Mouse (Mus musculus): ENCODE results near the gene Sntb2. TPM values are rescaled to one million over a fixed set of nuclear protein-coding genes. Genes with fewer than 3 reads are reported as not detected.
A peak's percentile ranks its signal among the peaks of the same experiment; 100 is the strongest.

The Sntb2 gene
- polyA plus RNA-seq, 1 experiment from 2014 or later = 18.4 TPM

DNA sequence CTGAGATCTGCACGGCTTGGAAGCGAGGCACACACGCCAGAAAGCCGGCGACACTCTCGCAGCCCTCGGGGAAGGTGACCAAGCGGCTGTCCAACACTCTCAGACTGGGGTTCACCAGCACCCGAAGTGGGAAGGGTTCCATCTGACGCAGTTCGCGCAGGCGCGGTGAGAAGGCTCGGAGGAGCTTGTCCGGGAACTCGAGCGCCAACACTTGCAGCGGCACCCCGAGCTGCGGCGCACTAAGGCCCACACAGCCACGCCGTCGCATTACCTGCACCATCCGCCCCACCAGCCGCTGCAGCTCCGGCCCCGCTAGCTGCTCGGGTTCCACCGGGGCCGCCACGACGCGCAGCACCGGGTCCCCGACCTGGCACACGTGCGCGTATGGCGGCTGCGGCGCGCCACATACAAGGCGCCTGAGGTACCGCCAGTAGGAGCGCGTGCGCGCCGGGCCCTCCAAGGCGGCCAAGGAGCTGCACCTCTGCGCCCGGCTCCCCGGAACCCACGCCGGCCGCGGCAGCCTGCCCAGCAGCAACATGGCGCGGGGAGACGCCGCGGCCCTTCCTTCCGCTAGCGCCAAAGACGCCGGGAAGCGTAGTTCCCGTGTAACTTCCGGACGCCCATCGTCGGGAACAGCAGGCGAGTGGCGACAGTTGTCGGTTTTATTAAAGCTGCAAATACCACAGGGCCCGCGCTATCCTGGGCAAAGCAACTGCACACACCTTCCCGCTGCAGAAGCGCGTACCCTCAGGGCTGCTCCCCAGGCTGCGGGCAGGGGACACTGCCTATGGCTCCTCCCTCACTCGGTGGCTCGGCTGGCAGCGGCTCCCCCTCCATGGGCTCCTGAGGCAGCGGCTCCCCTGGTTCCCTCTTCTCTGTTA lies 112.8 kb downstream of the Sntb2 start, which contains the start of gene Pdf:
Gene Pdf (minus strand): TSS at position 554 of the 881 bp plus-strand sequence.
- ATAC-seq (ENCODE audit: insufficient number of reproducible peaks, insufficient read depth, low FRiP score, low TSS enrichment) = peak; percentile 83
- H3K36me3 ChIP-seq = peaks cover 76% of the 10 kb centered on the region
- no peaks in the 10 kb centered on the region for H3K27me3 ChIP-seq
- H3K4me2 ChIP-seq (replicated peaks) = peak within 1 kb of the TSS; percentile 90
- under 1% methylated on average over 87 of the region's 87 CpGs for WGBS
- H3K9me3 ChIP-seq = no peaks in the 10 kb centered on the region
- peak within 1 kb of the TSS; percentile 94 for H3K27ac ChIP-seq
- H3K9ac ChIP-seq = peak within 1 kb of the TSS; percentile 77
- H3K4me1 ChIP-seq = peaks cover 8% of the 10 kb centered on the region
- H3K4me3 ChIP-seq = peak within 1 kb of the TSS; percentile 66

DNA sequence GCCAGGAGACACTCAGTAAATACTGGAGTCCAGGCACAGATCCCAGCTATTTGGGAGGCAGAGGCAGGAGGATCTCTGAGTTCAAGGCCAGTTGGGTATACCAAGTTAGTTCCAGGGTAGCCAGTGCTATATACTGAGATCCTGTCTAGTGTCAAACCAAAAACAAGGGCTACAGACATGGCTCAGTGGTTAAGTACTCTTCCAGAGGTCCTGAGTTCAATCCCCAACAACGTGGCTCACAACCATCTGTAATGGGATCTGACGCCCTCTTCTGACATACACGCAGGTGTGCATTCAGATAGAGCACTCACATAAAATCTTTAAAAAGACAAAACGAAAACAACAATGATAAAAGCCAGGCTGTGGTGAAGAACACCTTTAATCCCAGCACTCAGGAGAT lies 113.9 kb downstream of the Sntb2 start:
- no peak overlapping the region; the same call in 1 of the 2 replicates for H3K4me3 ChIP-seq
- no peak for ATAC-seq (ENCODE audit: insufficient number of reproducible peaks, insufficient read depth, low FRiP score, low TSS enrichment)
- 94% methylated on average over 4 of the region's 4 CpGs for WGBS
- H3K4me2 ChIP-seq (replicated peaks) = peak overlapping the region; percentile 90; the same call in 1 of the 2 replicates
- H3K27ac ChIP-seq = no peak overlapping the region
- no peaks in the 10 kb centered on the region for H3K27me3 ChIP-seq
- peaks cover 76% of the 10 kb centered on the region for H3K36me3 ChIP-seq
- no peak overlapping the region for H3K9ac ChIP-seq
- peaks cover 8% of the 10 kb centered on the region for H3K4me1 ChIP-seq
- no peaks in the 10 kb centered on the region for H3K9me3 ChIP-seq

DNA sequence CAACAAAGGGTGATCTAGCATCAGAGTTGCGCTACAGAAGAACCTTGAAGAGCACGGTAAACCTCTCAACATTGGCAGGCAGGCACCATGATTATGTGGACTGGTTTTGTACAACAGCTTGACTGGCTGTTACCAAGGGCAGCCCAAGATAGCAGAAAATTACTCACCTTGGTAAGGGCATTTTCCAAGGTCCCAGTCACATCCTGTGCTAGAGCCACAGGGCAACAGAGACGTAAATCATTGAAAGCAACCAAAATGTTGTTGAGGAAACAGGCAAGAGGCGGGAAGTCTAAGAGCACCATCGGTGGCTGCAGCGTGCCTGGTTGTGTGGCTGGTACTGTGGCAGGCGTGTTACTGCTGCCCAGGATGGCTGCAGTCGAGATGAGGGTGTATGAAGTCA lies 116.5 kb downstream of the Sntb2 start:
- 95% methylated on average over 8 of the region's 8 CpGs for WGBS
- peaks cover 20% of the 10 kb centered on the region for H3K4me1 ChIP-seq
- H3K9me3 ChIP-seq = no peaks in the 10 kb centered on the region
- no peak overlapping the region for H3K9ac ChIP-seq
- H3K27ac ChIP-seq = no peak overlapping the region
- H3K4me3 ChIP-seq = no peak overlapping the region
- no peak overlapping the region for H3K4me2 ChIP-seq (replicated peaks)
- no peaks in the 10 kb centered on the region for H3K27me3 ChIP-seq
- ATAC-seq (ENCODE audit: insufficient number of reproducible peaks, insufficient read depth, low FRiP score, low TSS enrichment) = no peak
- peaks cover 56% of the 10 kb centered on the region for H3K36me3 ChIP-seq

DNA sequence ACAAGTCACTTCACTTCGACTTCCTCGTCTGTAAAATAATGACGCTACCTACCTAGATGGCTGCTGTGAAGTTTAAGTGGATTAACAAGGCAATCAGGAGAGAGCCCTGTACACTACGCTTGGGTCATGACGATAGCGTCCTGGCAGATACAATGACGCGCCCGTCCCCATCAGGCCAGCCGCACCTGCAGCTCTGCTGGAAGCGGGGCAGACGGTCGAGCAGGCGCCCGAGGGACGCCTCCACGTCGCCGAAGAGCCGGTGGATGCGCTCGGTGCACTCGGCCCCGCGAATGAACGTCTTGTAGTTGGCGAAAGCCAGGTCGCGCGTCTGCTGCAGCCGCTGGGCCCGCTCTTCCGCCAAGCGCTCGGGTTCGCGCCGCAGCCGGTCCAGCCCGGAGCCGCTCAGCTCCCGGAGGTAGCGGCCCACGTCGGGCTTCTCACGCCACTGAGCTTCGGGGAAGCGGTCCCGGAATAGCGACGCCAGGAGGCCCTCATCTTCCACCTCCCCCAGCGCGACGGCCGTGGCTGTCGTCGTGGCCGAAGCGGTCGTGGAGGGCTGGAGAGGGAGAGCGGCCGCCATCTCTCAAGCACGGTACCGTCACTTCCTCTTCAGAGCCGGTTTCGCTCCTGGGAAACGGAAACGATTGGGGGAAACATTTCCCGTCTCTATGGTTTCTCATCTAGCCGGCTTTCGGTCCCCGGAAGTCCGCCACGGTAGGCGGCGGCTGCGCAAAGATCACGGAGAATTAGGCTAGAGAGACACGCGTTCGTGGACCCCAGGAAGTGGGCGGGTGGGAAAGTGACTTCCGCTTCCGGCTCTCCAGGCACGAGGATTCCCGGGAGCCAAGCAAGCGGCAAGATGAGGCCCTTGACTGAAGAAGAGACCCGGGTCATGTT lies 120.8 kb downstream of the Sntb2 start, which contains the start of the genes Cog8 and Nip7:
Gene Cog8 (minus strand): TSS at position 614 of the 897 bp plus-strand sequence.
Gene Nip7 (plus strand): TSS at position 802 of the 897 bp plus-strand sequence.
- H3K27me3 ChIP-seq = no peaks in the 10 kb centered on the region
- no peaks in the 10 kb centered on the region for H3K9me3 ChIP-seq
- peak within 1 kb of the TSS; percentile 43 for H3K27ac ChIP-seq
- peaks cover 20% of the 10 kb centered on the region for H3K4me1 ChIP-seq
- peak within 1 kb of the TSS; percentile 82 for H3K9ac ChIP-seq
- H3K36me3 ChIP-seq = peaks cover 54% of the 10 kb centered on the region
- H3K4me2 ChIP-seq (replicated peaks) = peak within 1 kb of the TSS; percentile 94
- H3K4me3 ChIP-seq = peak within 1 kb of the TSS; percentile 95
- ATAC-seq (ENCODE audit: insufficient number of reproducible peaks, insufficient read depth, low FRiP score, low TSS enrichment) = peak; percentile 92
- WGBS = under 1% methylated on average over 88 of the region's 88 CpGs

DNA sequence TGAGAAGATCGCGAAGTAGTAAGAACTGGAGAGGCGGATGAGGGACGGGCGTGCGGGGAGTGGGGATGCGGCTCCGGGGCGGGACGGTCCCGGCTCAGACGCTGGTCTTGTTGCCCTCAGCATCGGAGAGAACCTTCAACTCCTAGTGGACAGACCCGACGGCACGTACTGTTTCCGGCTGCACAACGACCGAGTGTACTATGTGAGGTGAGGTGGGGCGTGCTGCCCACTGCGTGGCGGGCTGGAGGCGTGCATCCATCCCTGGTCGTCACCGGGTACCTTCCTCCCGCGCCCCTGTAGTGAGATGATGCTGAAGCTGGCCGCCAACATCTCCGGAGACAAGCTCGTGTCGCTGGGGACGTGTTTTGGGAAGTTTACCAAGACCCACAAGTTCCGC lies 121.4 kb downstream of the Sntb2 start:
- no peak; the same call in 1 of the 2 replicates for ATAC-seq (ENCODE audit: insufficient number of reproducible peaks, insufficient read depth, low FRiP score, low TSS enrichment)
- peaks cover 20% of the 10 kb centered on the region for H3K4me1 ChIP-seq

DNA sequence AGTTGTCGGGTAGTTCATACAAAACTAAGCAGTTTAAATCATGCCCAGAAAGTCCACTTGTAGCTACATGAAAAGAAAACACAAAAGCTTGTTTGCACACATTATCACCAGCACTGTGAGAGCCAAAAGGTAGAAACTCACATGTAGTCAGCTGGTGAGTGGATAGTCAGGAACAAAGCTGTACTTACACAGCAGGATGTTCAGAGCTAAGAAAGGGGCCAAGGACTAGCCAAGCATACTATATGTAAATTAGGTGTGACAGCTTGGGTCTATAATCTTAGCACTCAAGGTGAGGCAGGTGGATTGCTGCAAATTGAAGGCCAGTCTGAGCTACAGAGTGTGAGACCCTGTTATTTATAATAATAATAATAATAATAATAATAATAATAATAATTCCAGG lies 127.1 kb downstream of the Sntb2 start:
- no peak overlapping the region for H3K9ac ChIP-seq
- H3K27me3 ChIP-seq = no peaks in the 10 kb centered on the region
- no peak overlapping the region for H3K4me3 ChIP-seq
- no peak for ATAC-seq (ENCODE audit: insufficient number of reproducible peaks, insufficient read depth, low FRiP score, low TSS enrichment)
- H3K36me3 ChIP-seq = peaks cover 17% of the 10 kb centered on the region
- H3K9me3 ChIP-seq = no peaks in the 10 kb centered on the region
- no peak overlapping the region for H3K4me2 ChIP-seq (replicated peaks)
- peaks cover 8% of the 10 kb centered on the region; the same call in 1 of the 2 replicates for H3K4me1 ChIP-seq
- no peak overlapping the region for H3K27ac ChIP-seq
- WGBS = 100% methylated on average over 1 of the region's 1 CpGs

More for the DNA sequence above, 121.4 kb downstream of the Sntb2 start:
- peak overlapping the region; percentile 94 for H3K4me2 ChIP-seq (replicated peaks)
- peak overlapping the region; percentile 26; the same call in 1 of the 2 replicates for H3K27ac ChIP-seq
- H3K9ac ChIP-seq = peak overlapping the region; percentile 73
- under 1% methylated on average over 33 of the region's 33 CpGs for WGBS
- peak overlapping the region; percentile 95 for H3K4me3 ChIP-seq
- peaks cover 47% of the 10 kb centered on the region for H3K36me3 ChIP-seq
- no peaks in the 10 kb centered on the region for H3K9me3 ChIP-seq
- H3K27me3 ChIP-seq = no peaks in the 10 kb centered on the region

DNA sequence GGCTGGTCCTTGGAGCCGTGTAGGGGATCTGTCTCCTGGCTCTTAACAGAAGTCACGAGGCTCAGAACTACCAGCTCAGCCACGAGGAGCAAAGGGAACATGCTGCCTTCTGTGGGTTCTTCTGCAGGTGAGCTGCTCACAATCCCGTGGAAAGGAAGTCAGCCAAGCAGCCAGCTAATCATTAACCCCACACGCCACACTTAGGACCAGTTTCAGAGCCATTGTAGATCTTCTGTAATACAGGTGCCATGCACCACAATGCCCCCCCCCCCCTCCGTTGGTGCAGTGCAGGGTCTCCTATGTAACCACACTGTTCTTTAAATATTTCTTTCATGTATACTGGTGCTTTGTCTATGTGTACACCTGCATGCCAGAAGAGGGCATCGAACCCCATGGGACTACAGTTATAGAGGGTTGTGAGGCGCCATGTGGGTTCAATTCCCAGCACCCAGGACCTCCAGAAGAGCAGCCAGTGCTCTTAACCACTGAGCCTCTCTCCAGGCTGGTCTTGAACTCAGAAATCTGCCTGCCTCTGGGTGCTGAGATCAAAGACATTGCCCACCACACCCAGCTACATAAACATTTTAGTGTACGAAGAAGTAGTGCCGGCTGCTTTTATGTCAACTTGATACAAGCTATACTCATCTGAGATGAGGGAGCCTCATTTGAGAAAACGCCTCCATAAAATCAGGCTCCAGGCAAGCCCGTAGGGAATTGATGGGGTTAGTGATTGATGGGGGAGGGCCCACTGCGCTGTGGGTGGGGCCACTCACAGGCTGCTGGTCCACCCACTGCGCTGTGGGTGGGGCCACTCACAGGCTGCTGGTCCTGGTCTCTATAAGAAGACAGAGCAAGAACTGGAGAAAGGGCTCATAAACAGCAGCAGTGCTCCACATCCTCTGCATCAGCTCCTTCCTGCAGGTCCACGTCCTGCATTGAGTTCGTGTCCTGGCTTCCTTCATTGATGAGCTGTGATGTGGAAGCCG lies 130.3 kb downstream of the Sntb2 start, which contains the start of gene Tmed6:
Gene Tmed6 (minus strand): TSS at position 134 of the 986 bp plus-strand sequence.
- no peaks in the 10 kb centered on the region for H3K9me3 ChIP-seq
- 60% methylated on average over 17 of the region's 17 CpGs for WGBS
- H3K27ac ChIP-seq = no peak within 1 kb of the TSS

More for the DNA sequence above, 130.3 kb downstream of the Sntb2 start, which contains the start of gene Tmed6:
- no peak within 1 kb of the TSS for H3K9ac ChIP-seq
- no peak for ATAC-seq (ENCODE audit: insufficient number of reproducible peaks, insufficient read depth, low FRiP score, low TSS enrichment)
- no peak within 1 kb of the TSS for H3K4me2 ChIP-seq (replicated peaks)
- H3K4me3 ChIP-seq = no peak within 1 kb of the TSS
- peaks cover 18% of the 10 kb centered on the region for H3K36me3 ChIP-seq
- peaks cover 3% of the 10 kb centered on the region; the same call in 1 of the 2 replicates for H3K4me1 ChIP-seq
- H3K27me3 ChIP-seq = no peaks in the 10 kb centered on the region

Other genes starting within 250 kb of the Sntb2 start
- gene Has3, start 65.5 kb upstream of the Sntb2 start, polyA plus RNA-seq (2016; fragmentation: Nextera tagmentation; extraction: Ambion mirVana) = 0.22 and 0.54 TPM in 2 replicates
- gene Utp4, start 42.1 kb upstream of the Sntb2 start, polyA plus RNA-seq (2016; fragmentation: Nextera tagmentation; extraction: Ambion mirVana) = 71.2 and 72.0 TPM in 2 replicates
- gene Vps4a, start 95.5 kb downstream of the Sntb2 start, polyA plus RNA-seq (2016; fragmentation: Nextera tagmentation; extraction: Ambion mirVana) = 85.0 and 87.7 TPM in 2 replicates
- gene Pdf, start 112.9 kb downstream of the Sntb2 start, polyA plus RNA-seq (2016; fragmentation: Nextera tagmentation; extraction: Ambion mirVana) = 53.2 and 57.4 TPM in 2 replicates
- gene Cog8, start 120.9 kb downstream of the Sntb2 start, polyA plus RNA-seq (2016; fragmentation: Nextera tagmentation; extraction: Ambion mirVana) = 46.1 and 51.6 TPM in 2 replicates
- gene Nip7, start 121.1 kb downstream of the Sntb2 start, polyA plus RNA-seq (2016; fragmentation: Nextera tagmentation; extraction: Ambion mirVana) = 96.5 and 106 TPM in 2 replicates
- gene Tmed6, start 129.9 kb downstream of the Sntb2 start, polyA plus RNA-seq (2016; fragmentation: Nextera tagmentation; extraction: Ambion mirVana) = not detected in 2 replicates
- 22.4 and 23.6 TPM in 2 replicates for gene Terf2, start 160.8 kb downstream of the Sntb2 start, polyA plus RNA-seq (2016; fragmentation: Nextera tagmentation; extraction: Ambion mirVana)
- gene Cyb5b, start 214.9 kb downstream of the Sntb2 start, polyA plus RNA-seq (2016; fragmentation: Nextera tagmentation; extraction: Ambion mirVana) = 96.4 and 106 TPM in 2 replicates